In the genomic region with DNA sequence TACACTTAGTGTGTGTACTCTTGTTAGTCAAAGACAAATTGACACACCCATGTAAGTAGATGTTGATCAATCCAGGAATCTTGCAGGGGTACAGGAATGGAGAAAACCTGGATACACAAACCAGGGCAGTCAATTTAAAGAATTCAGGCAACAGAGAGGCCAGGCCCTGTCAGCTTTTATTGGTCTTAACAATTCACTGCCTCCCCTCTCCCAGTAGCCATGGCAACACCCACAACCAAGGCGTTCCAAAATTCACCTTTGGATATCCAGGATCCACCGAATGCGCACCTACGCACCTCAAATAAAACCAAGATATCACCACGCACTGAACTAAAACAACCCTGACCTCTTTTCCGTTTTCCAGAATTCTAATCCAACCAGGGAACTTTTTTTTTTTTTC, we compare ENCODE assay signal across 8 mouse cellular contexts. TPM values are rescaled to one million over a fixed set of nuclear protein-coding genes. Genes with fewer than 3 reads are reported as not detected.
DNase-seq lines count a peak whose midpoint lies in the region; ATAC-seq lines count a peak whose summit lies in the region.

No protein-coding gene starts in this region.

- intact Hi-C loops in heart, postnatal 14 days (cut with DNase I) = loop anchor here (5.0 to 10.0 kb wide), 2 partner anchors 54 to 538 kb away; partner anchors contain the start of gene Rps6ka5

- H3K9me3 ChIP-seq in heart, embryonic 12.5 days (replicated peaks) = no peaks in the 10 kb centered on the region
- H3K9me3 ChIP-seq in forebrain, embryonic 11.5 days (ENCODE audit: control insufficient read depth, low read length) = no peaks in the 10 kb centered on the region
- H3K9me3 ChIP-seq in midbrain, embryonic 13.5 days = no peaks in the 10 kb centered on the region

- no peak for DNase-seq in heart, postnatal 14 days
- peak; percentile 39 for DNase-seq in adipocyte (ENCODE audit: low spot score)
- no peak for DNase-seq in forebrain, embryonic 11.5 days (ENCODE audit: low spot score)
- DNase-seq in kidney, postnatal 10 days = peak; percentile 34

- no peak for ATAC-seq in heart, embryonic 12.5 days (ENCODE audit: insufficient number of reproducible peaks, low FRiP score)
- no peak; the same call in 1 of the 2 replicates for ATAC-seq in forebrain, embryonic 11.5 days (replicated peaks; ENCODE audit: low FRiP score)
- ATAC-seq in midbrain, embryonic 13.5 days = no peak
- no peak for ATAC-seq in megakaryocyte-erythroid progenitor cell, adult 5-6 weeks (replicated peaks; ENCODE audit: low FRiP score, low TSS enrichment, poor library complexity, severe bottlenecking)
- ATAC-seq in inflammation-experienced regulatory T-cells, adult 6 months = no peak

- H3K9ac ChIP-seq in heart, embryonic 12.5 days = peak overlapping the region; percentile 88
- H3K9ac ChIP-seq in forebrain, embryonic 11.5 days (ENCODE audit: low read length) = peak overlapping the region; percentile 92
- peak overlapping the region; percentile 89 for H3K9ac ChIP-seq in midbrain, embryonic 13.5 days (replicated peaks)

- H3K4me3 ChIP-seq in heart, embryonic 12.5 days = peak overlapping the region; percentile 66
- H3K4me3 ChIP-seq in forebrain, embryonic 11.5 days (ENCODE audit: low read depth, low read length) = peak overlapping the region; percentile 64
- peak overlapping the region; percentile 60 for H3K4me3 ChIP-seq in midbrain, embryonic 13.5 days (replicated peaks)

- no peaks in the 10 kb centered on the region for H3K27me3 ChIP-seq in heart, embryonic 12.5 days (replicated peaks)
- no peaks in the 10 kb centered on the region for H3K27me3 ChIP-seq in forebrain, embryonic 11.5 days (ENCODE audit: control insufficient read depth, insufficient read depth, low read length)
- no peaks in the 10 kb centered on the region for H3K27me3 ChIP-seq in midbrain, embryonic 13.5 days

- H3K36me3 ChIP-seq in heart, embryonic 12.5 days = no peaks in the 10 kb centered on the region
- H3K36me3 ChIP-seq in forebrain, embryonic 11.5 days (ENCODE audit: control insufficient read depth, insufficient read depth, low read length) = no peaks in the 10 kb centered on the region
- no peaks in the 10 kb centered on the region for H3K36me3 ChIP-seq in midbrain, embryonic 13.5 days

- WGBS in heart, embryonic 12.5 days = 17% methylated on average over 6 of the region's 6 CpGs
- WGBS in forebrain, embryonic 11.5 days = 6% methylated on average over 6 of the region's 6 CpGs
- 4% methylated on average over 6 of the region's 6 CpGs for WGBS in midbrain, embryonic 13.5 days

- H3K4me2 ChIP-seq in heart, embryonic 12.5 days = peak overlapping the region; percentile 82
- peak overlapping the region; percentile 78 for H3K4me2 ChIP-seq in forebrain, embryonic 11.5 days (ENCODE audit: low read depth, low read length, severe bottlenecking)
- H3K4me2 ChIP-seq in midbrain, embryonic 13.5 days (replicated peaks) = peak overlapping the region; percentile 82

- peak overlapping the region; percentile 97 for H3K27ac ChIP-seq in heart, embryonic 12.5 days (ENCODE audit: poor library complexity, severe bottlenecking)
- peak overlapping the region; percentile 98; the same call in 1 of the 2 replicates for H3K27ac ChIP-seq in forebrain, embryonic 11.5 days (ENCODE audit: low read depth, low read length)
- peak overlapping the region; percentile 99 for H3K27ac ChIP-seq in midbrain, embryonic 13.5 days

- 0 out of 2 replicates have a peak, but pooled peaks cover 3% of the 10 kb centered on the region for H3K4me1 ChIP-seq in heart, embryonic 12.5 days (replicated peaks)
- peaks cover 2% of the 10 kb centered on the region; the same call in 1 of the 2 replicates for H3K4me1 ChIP-seq in forebrain, embryonic 11.5 days (replicated peaks; ENCODE audit: control insufficient read depth, insufficient read depth, low read length)
- peaks cover 18% of the 10 kb centered on the region for H3K4me1 ChIP-seq in midbrain, embryonic 13.5 days (replicated peaks)

RNA-seq across cellular contexts. Expression of gene Calm1, which starts 12.9 kb away (rescaled TPM):
- polyA plus RNA-seq in heart, embryonic 12.5 days (2016; fragmentation: Nextera tagmentation; extraction: Ambion mirVana) = 849 and 887 TPM in 2 replicates
- 100 to 1,000 TPM; 282 to 334 TPM for total RNA-seq in heart, postnatal 14 days (2021)
- polyA plus RNA-seq in forebrain, embryonic 11.5 days (2014; fragmentation: Nextera tagmentation; extraction: Ambion mirVana) = 1,244 and 1,283 TPM in 2 replicates
- polyA plus RNA-seq in midbrain, embryonic 13.5 days (2015; fragmentation: Nextera tagmentation; extraction: Ambion mirVana) = 2,058 and 2,203 TPM in 2 replicates
- 102 and 137 TPM in 2 replicates for total RNA-seq in megakaryocyte-erythroid progenitor cell, adult 5-6 weeks (2014; fragmentation: Nextera tagmentation)
- 509 and 519 TPM in 2 replicates for total RNA-seq in megakaryocyte-erythroid progenitor cell, adult 5-6 weeks (2017)
- polyA plus RNA-seq in inflammation-experienced regulatory T-cells, adult 6 months (2017; shearing (Covaris generic)) = 1,000 to 10,000 TPM; 1,310 to 3,387 (median 2,012) TPM

RNA-seq across cellular contexts. Expression of gene Nrde2, which starts 26.9 kb away (rescaled TPM):
- polyA plus RNA-seq in heart, embryonic 12.5 days (2016; fragmentation: Nextera tagmentation; extraction: Ambion mirVana) = 9.5 and 10.8 TPM in 2 replicates
- 10 to 100 TPM in 1 of 2 experiments, 1 to 10 TPM in 1; 8.4 to 11.9 TPM for total RNA-seq in heart, postnatal 14 days (2021)
- polyA plus RNA-seq in forebrain, embryonic 11.5 days (2014; fragmentation: Nextera tagmentation; extraction: Ambion mirVana) = 14.4 and 16.2 TPM in 2 replicates
- 14.2 and 14.3 TPM in 2 replicates for polyA plus RNA-seq in midbrain, embryonic 13.5 days (2015; fragmentation: Nextera tagmentation; extraction: Ambion mirVana)
- 10.4 and 14.9 TPM in 2 replicates for total RNA-seq in megakaryocyte-erythroid progenitor cell, adult 5-6 weeks (2014; fragmentation: Nextera tagmentation)
- 34.5 and 36.1 TPM in 2 replicates for total RNA-seq in megakaryocyte-erythroid progenitor cell, adult 5-6 weeks (2017)
- polyA plus RNA-seq in inflammation-experienced regulatory T-cells, adult 6 months (2017; shearing (Covaris generic)) = 10 to 100 TPM; 10.8 to 17.9 (median 15.0) TPM

Comparison
In these comparisons a context has a peak if more than half of its experiments do, and no peak if none do; other contexts are left out.
1. DNase-seq: peak in adipocyte (single experiment) and kidney, postnatal 10 days (single experiment); none in heart, postnatal 14 days (0 of 2) and forebrain, embryonic 11.5 days (single experiment).
2. Peak in every context shown above with its lines, with median percentiles within 50 percentile points of each other: H3K27ac ChIP-seq, H3K4me2 ChIP-seq, H3K4me3 ChIP-seq and H3K9ac ChIP-seq.